Mouse (Mus musculus) heart, postnatal 0 days (tissue): Measurements from ENCODE around the gene Tyk2. TPM values are rescaled to one million over a fixed set of nuclear protein-coding genes. Genes with fewer than 3 reads are reported as not detected.
A peak's percentile ranks its signal among the peaks of the same experiment; 100 is the strongest.

Experiments used
- ATAC-seq: fragments of 200-750 bp; cut with Nextera tagmentation; 2 replicates; pipeline ENCODE4 v1.8.0; 2017; ENCODE audit warnings: low read depth, moderate number of reproducible peaks, moderate library complexity; ENCODE audit not compliant: insufficient read depth
- DNase-seq: peaks from one replicate; pipeline ENCODE4 v3.0.0-alpha.2; 2016; ENCODE audit warnings: low spot score
- H3K27ac ChIP-seq: fragments of 300-500 bp; sonication (generic); 2 replicates; pipeline ENCODE4 v1.5.1; 2014; ENCODE audit warnings: low read depth, mild to moderate bottlenecking
- H3K27me3 ChIP-seq: fragments of 300-500 bp; sonication (generic); 2 replicates; pipeline ENCODE4 v1.6.1; 2014; ENCODE audit warnings: low read length, mixed read lengths; ENCODE audit not compliant: control insufficient read depth, insufficient read depth
- H3K36me3 ChIP-seq: fragments of 300-500 bp; sonication (generic); replicated peaks from 2 replicates; pipeline ENCODE4 v1.6.1; 2014; ENCODE audit warnings: low read length, mixed read lengths; ENCODE audit not compliant: control insufficient read depth, insufficient read depth
- H3K4me1 ChIP-seq: fragments of 300-500 bp; sonication (generic); 2 replicates; pipeline ENCODE4 v1.6.1; 2014; ENCODE audit warnings: antibody characterized with exemption; ENCODE audit not compliant: control insufficient read depth, insufficient read depth
- H3K4me2 ChIP-seq: fragments of 300-500 bp; sonication (generic); 2 replicates; pipeline ENCODE4 v1.6.1; 2014; ENCODE audit warnings: low read depth, mild to moderate bottlenecking, low read length, moderate library complexity
- H3K4me3 ChIP-seq: fragments of 300-500 bp; sonication (generic); 2 replicates; pipeline ENCODE4 v1.5.1; 2014; ENCODE audit warnings: low read depth, low read length
- H3K9ac ChIP-seq: fragments of 300-500 bp; sonication (generic); replicated peaks from 2 replicates; pipeline ENCODE4 v1.6.1; 2014; ENCODE audit warnings: low read depth, low read length, mixed read lengths
- H3K9me3 ChIP-seq: fragments of 300-500 bp; sonication (generic); replicated peaks from 2 replicates; pipeline ENCODE4 v1.6.1; 2016; ENCODE audit warnings: low read length; ENCODE audit not compliant: control insufficient read depth
- CTCF ChIP-seq: IDR thresholded peaks from 2 replicates; pipeline ENCODE4 v1.5.1; 2016; ENCODE audit warnings: antibody characterized with exemption, control low read depth, low read depth
- EP300 ChIP-seq: IDR thresholded peaks from 2 replicates; pipeline ENCODE4 v1.6.1; 2016; ENCODE audit warnings: antibody characterized with exemption, low read depth
- WGBS: fragments of 180-500 bp; shearing (Covaris S2); extraction: QIAGEN DNeasy Blood & Tissue Kit; methylation state at CpG from one replicate; pipeline ENCODE4 v1.1.7; 2014; 5-methylcytosine and 5-hydroxymethylcytosine counted together
- polyA plus RNA-seq: library from polyadenylated mRNA; unstranded; fragments of >200 nt; fragmentation: Nextera tagmentation; extraction: Ambion mirVana; gene quantifications from 2 replicates; pipeline ENCODE4 v1.2.1, GENCODE M21; 2015
- total RNA-seq: library from RNA; depleted of rRNA; stranded (reverse); fragments of >200 nt; gene quantifications from 2 replicates; pipeline ENCODE4 v1.2.3, GENCODE M21; 2014; ENCODE audit warnings: low replicate concordance

Tyk2 gene
- total and polyA plus RNA-seq, 2 experiments from 2014 or later = 7.7 to 17.9 TPM

- no peak overlapping the region for H3K4me2 ChIP-seq
- peaks cover 91% of the 10 kb centered on the region for H3K36me3 ChIP-seq
- H3K9me3 ChIP-seq = no peaks in the 10 kb centered on the region
- H3K4me1 ChIP-seq = peaks cover 8% of the 10 kb centered on the region
- H3K27me3 ChIP-seq = no peaks in the 10 kb centered on the region
- H3K4me3 ChIP-seq = no peak overlapping the region
- ATAC-seq (0 out of 2 replicates have a peak, but pooled peaks have one; percentile 5), DNase-seq (no peak)
- H3K9ac ChIP-seq = no peak overlapping the region
- TF ChIP-seq CTCF (no peak), EP300 (no peak)
- WGBS = 28% methylated on average over 3 of the region's 3 CpGs
- no peak overlapping the region for H3K27ac ChIP-seq
These were observed 47.7 kb downstream of the Tyk2 start for GRCm38 (mm10) chr9:21083324-21083723.

GRCm38 (mm10) chr9:21081127-21081526 is 49.9 kb downstream of the Tyk2 start:
- H3K4me1 ChIP-seq = peaks cover 8% of the 10 kb centered on the region
- no peaks in the 10 kb centered on the region for H3K27me3 ChIP-seq

DNA sequence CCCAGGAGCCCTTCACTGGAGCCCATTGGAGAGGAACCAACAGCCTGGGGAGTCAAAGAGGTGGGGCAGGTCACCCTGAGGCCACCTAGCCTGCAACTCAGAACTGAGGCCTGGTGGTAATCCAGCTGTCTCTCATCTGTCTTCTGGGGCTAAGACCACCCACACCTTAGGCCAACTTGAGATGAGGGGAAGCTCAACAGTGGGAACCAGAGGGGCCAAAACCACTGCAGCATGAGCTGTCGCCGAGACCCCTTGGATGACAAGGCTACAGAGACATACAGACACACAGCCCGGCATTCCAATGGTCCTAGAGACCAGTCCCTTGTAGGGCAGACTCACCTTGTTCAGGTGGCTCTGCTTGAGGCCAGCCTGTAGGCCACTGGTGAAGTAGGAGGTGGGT is 55.4 kb downstream of the Tyk2 start:
- H3K36me3 ChIP-seq = peaks cover 63% of the 10 kb centered on the region
- ATAC-seq (no peak), DNase-seq (no peak)
- H3K4me2 ChIP-seq = no peak overlapping the region
- H3K9ac ChIP-seq = no peak overlapping the region
- H3K4me3 ChIP-seq = no peak overlapping the region
- H3K27me3 ChIP-seq = no peaks in the 10 kb centered on the region
- no peak overlapping the region for H3K27ac ChIP-seq
- peaks cover 9% of the 10 kb centered on the region; the same call in 1 of the 2 replicates for H3K4me1 ChIP-seq
- no peaks in the 10 kb centered on the region for H3K9me3 ChIP-seq
- TF ChIP-seq EP300 (no peak), CTCF (no peak)
- 89% methylated on average over 3 of the region's 3 CpGs for WGBS

More at GRCm38 (mm10) chr9:21081127-21081526, 49.9 kb downstream of the Tyk2 start:
- DNase-seq = no peak
- Histone ChIP-seq H3K36me3 (peaks cover 94% of the 10 kb centered on the region), H3K9ac (no peak overlapping the region), H3K4me3 (no peak overlapping the region), H3K9me3 (no peaks in the 10 kb centered on the region), H3K4me2 (no peak overlapping the region), H3K27ac (no peak overlapping the region)
- TF ChIP-seq EP300 (no peak), CTCF (no peak)
- no peak for ATAC-seq
- WGBS = 64% methylated on average over 9 of the region's 9 CpGs

DNA sequence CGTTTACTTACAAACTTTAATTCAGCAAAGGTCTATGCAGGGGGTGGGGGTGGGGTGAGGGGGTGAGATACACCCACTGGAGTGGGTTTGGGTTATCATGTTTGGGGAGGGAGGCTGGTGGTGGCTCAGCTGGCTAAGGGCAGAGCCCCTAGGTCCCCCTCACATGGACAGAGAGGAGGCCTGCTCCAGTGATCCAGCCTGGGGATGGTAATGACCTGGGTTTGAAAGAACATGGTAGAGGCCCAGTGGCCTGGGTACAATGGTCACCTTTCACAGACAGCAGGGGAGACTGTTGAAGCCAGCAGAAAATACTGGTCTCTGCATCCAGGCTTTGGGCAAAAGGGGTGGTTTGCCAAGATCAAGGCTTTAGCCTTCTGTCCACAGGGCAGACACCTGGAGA is 56.9 kb downstream of the Tyk2 start:
- TF ChIP-seq EP300 = no peak
- no peak for TF ChIP-seq CTCF
- H3K27ac ChIP-seq = no peak overlapping the region
- no peaks in the 10 kb centered on the region for H3K27me3 ChIP-seq

DNA sequence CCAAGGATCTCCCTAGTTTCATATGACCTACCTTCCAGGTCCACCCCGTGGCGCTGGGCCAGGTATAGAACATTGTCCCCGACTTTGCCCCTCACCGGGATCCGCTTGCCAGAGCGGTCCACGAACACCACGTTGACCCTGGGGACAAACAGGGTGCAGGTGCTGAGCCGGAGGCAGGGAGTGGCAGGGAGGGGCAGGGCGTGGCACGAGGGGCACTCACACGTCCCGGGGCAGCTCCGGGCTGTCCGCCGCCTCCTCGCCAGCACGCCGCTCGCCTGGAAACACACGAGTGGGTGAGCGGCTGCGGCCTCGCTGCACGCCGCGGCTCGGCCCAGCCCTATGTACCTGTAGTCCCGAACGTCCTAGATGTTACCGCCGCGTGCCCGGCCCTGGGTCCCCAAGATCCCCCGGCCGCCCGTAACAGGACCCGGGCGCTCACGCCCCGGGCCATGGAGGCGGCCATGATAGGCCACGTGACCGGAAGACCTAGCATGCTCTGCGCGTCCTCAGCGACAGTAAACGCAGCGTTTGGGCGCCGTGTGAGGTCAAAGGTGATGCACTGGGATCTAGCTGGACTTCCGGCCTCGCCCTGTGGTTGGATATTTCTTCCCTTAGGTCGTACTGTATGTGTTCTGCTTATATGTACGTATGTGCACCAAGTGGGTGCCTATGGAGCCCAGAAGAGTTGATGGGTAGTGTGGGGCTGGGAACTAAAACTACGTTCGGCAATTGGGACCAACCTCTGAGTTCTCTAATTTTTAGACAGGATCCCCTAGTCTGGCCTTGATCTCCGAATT is 57.8 kb downstream of the Tyk2 start, which contains the start of the genes Gm49373 and Fdx1l:
Gene Gm49373 (minus strand): TSS at position 53 of the 797 bp plus-strand sequence.
Gene Fdx1l (minus strand): TSS at position 571 of the 797 bp plus-strand sequence.
- 2% methylated on average over 58 of the region's 58 CpGs for WGBS
- Histone ChIP-seq H3K36me3 (peaks cover 39% of the 10 kb centered on the region), H3K4me1 (peaks cover 9% of the 10 kb centered on the region; the same call in 1 of the 2 replicates), H3K27ac (peak within 1 kb of the TSS; percentile 67), H3K9me3 (no peaks in the 10 kb centered on the region), H3K4me3 (peak within 1 kb of the TSS; percentile 91), H3K9ac (peak within 1 kb of the TSS; percentile 81), H3K4me2 (peak within 1 kb of the TSS; percentile 98), H3K27me3 (no peaks in the 10 kb centered on the region)
- DNase-seq (peak; percentile 86), ATAC-seq (peak; percentile 95)
- TF ChIP-seq EP300 (peak; percentile 72; the same call in 1 of the 2 replicates), CTCF (no peak)

More for the DNA sequence above, 56.9 kb downstream of the Tyk2 start:
- Histone ChIP-seq H3K36me3 (peaks cover 48% of the 10 kb centered on the region), H3K9ac (no peak overlapping the region), H3K4me2 (no peak overlapping the region), H3K4me3 (no peak overlapping the region), H3K4me1 (peaks cover 9% of the 10 kb centered on the region; the same call in 1 of the 2 replicates), H3K9me3 (no peaks in the 10 kb centered on the region)
- 83% methylated on average over 1 of the region's 1 CpGs for WGBS
- DNase-seq (no peak), ATAC-seq (no peak)
